Mouse (Mus musculus) cortical plate, adult 2 months (tissue): ENCODE results near the gene Daglb. TPM values are rescaled to one million over a fixed set of nuclear protein-coding genes. Genes with fewer than 3 reads are reported as not detected.
A peak's percentile ranks its signal among the peaks of the same experiment; 100 is the strongest.

Experiments
- H3K27ac ChIP-seq: fragments of 200-500 bp; 2 replicates; pipeline ENCODE4 v1.5.1; 2012; ENCODE audit warnings: low read length, control low read depth, inconsistent platforms; ENCODE audit not compliant: insufficient read depth
- H3K4me1 ChIP-seq: fragments of 200-500 bp; 2 replicates; pipeline ENCODE4 v1.6.1; 2011; ENCODE audit warnings: low read length; ENCODE audit not compliant: control insufficient read depth, insufficient read depth
- H3K4me3 ChIP-seq: fragments of 200-500 bp; 2 replicates; pipeline ENCODE4 v1.5.1; 2011; ENCODE audit warnings: mild to moderate bottlenecking, low read length, control low read depth; ENCODE audit not compliant: insufficient read depth
- CTCF ChIP-seq: fragments of 200-500 bp; IDR thresholded peaks from 2 replicates; pipeline ENCODE4 v1.5.1; 2011; ENCODE audit warnings: mild to moderate bottlenecking, control low read depth, low read length; ENCODE audit not compliant: insufficient read depth; ENCODE audit errors: extremely low read depth
- POLR2A ChIP-seq: fragments of 200-500 bp; IDR thresholded peaks from 2 replicates; pipeline ENCODE4 v1.6.1; 2011; ENCODE audit warnings: mild to moderate bottlenecking, low read length, control low read depth; ENCODE audit not compliant: insufficient read depth; ENCODE audit errors: extremely low read depth
- polyA plus RNA-seq: library from polyadenylated mRNA; depleted of rRNA; stranded (reverse); fragments of >200 nt; gene quantifications from 2 replicates; pipeline ENCODE4 v1.2.3, GENCODE M21; 2012

Gene Daglb
- polyA plus RNA-seq, 1 experiment = 30.4 TPM

DNA sequence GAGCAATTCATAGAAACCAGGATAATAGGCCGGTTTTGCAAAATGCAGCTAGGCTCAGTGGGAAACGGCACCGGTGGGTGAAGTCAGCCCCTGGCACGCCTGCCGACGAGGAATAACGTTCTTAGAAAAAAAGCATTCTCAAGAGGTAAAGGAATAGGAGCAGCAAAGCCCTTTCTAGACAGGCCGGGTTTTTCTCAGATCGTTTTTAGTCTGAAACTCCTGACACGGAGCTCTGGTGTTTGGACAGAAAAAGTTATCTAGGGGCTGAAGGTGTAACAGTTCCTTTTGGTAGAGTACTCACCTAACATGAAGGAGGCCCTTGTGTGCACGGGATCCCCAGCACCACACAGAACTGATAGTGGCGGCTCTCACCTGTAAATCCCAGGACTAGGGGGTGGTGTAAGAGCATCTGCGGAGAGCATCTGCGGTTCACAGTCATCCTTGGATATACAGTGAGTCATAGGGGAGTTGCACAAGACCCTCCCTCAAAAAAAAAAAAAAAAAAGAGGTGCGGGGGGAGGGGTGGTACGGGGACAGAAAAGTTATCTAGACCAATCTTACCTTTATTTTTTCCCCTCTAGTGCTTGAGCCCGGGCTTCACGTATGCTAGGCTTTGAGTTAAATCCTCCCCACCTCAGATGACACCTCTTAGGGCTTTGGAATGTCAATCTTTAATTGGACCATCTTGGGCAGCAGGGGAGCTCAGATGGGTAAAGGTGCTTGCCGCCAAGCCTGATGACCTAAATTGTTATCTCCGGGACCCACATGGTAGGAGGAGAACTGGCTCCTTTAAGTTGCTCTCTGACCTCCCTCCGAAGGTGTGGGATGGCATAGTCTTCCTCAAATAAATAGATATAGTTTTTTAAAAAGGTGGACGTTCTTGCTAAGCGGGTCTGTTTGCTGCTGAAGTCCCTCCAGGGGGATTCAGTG, 1.0 kb downstream of the Daglb start:
- Histone ChIP-seq H3K27ac (no peak overlapping the region), H3K4me3 (peak overlapping the region; percentile 63)

DNA sequence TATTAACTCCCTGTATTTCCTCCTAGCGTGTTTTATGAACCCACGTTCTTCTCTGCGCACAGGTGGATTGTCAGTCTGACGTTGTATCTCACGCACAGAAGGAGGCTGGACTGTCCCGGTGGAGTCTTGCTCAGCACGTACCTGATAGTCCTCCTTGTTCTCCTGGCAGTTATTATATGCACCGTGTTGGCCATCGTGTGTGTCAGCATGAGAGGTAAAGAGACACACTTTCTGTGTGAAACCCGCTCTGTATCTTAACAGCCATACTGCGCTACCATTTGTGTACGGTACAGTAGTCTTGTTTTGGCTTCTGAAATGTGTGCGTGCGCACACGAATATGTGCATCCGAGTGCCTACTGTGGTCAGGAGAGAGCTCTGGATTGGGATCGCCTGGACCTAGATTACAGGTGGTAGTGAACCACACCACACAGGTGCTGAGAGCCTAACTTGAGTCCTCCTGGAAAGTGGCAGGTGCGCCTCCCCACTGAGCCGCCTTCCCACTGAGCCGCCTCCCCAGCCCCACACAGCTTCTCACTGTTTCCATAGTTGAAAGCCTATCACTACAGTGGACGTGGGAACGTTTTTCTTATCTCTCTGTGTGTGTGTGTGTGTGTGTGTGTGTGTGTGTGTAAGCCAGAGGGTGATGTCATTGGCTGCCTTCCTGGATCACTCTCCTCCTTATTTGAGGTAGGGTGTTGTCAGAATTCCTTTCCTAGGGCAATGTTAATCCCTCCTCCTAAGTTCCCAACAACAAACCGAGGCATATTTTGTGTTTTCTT, 2.7 kb downstream of the Daglb start:
- no peak overlapping the region for H3K4me3 ChIP-seq
- H3K27ac ChIP-seq = no peak overlapping the region
- no peak for TF ChIP-seq POLR2A
- no peak for TF ChIP-seq CTCF
- peaks cover 5% of the 10 kb centered on the region for H3K4me1 ChIP-seq

More for the DNA sequence above, 1.0 kb downstream of the Daglb start:
- H3K4me1 ChIP-seq = peaks cover 2% of the 10 kb centered on the region; the same call in 1 of the 2 replicates
- TF ChIP-seq POLR2A (no peak), CTCF (no peak)

- TF ChIP-seq POLR2A (no peak), CTCF (no peak)
- H3K27ac ChIP-seq = no peak overlapping the region
Observed at GRCm38 (mm10) chr5:143467931-143468330, 3.5 kb downstream of the Daglb start.

GRCm38 (mm10) chr5:143469628-143470027, 5.2 kb downstream of the Daglb start:
- Histone ChIP-seq H3K4me3 (no peak overlapping the region), H3K27ac (no peak overlapping the region), H3K4me1 (peaks cover 8% of the 10 kb centered on the region)
- TF ChIP-seq CTCF = no peak

More at GRCm38 (mm10) chr5:143467931-143468330, 3.5 kb downstream of the Daglb start:
- H3K4me1 ChIP-seq = peaks cover 5% of the 10 kb centered on the region
- no peak overlapping the region for H3K4me3 ChIP-seq

DNA sequence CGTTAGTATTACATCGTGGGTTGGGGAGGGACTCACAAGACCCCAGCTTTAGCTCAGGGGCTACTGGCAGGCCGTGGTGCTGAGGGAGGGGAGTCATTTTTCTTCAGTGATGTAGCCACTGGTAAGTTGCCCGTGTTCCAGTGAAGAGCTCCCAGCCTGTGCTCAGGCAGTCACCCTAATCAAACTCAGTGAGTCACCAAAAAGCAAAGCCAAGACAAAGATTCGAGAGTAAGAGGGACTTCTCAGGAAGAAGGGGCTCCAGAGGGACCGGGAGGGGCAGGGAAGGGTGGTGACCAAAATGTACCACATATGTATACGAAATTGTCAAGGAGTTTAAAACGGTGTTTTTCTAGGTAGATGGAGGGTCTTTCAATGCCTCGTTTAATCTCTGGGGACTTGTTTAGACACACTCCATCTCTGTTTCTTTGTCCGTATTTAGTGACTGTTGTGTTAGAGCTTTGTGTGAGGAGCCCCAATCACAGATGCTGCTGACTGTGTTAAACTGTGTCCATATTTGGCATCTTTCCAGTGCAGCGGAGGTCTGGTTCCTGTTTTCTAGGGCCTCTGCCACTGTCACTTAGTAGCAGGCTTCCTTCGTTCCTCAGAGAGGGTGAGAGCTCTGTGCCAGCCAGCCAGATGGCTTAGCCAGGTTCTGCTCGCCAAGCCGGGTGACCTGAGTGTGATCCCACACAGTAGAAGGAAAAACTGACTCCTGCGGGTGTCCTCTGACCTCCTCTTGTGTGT, 6.2 kb downstream of the Daglb start:
- peaks cover 10% of the 10 kb centered on the region for H3K4me1 ChIP-seq
- H3K4me3 ChIP-seq = no peak overlapping the region
- TF ChIP-seq CTCF = no peak
- TF ChIP-seq POLR2A = no peak
- H3K27ac ChIP-seq = peak overlapping the region; percentile 80

DNA sequence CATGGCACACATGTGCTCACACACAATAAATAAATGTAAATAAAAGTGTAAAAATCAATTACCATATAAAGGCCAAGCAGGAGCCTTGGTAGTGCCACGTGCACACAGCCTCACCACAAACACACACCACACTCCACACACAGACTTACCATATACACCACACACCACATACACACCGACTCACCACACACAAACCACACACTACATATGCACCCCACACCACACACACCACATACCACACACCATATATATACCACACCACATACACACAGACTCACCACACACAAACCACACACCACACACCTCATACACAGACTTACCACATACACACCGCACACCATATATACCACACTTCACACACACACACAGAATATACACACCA, 6.8 kb downstream of the Daglb start:
- TF ChIP-seq POLR2A (no peak), CTCF (no peak)
- Histone ChIP-seq H3K27ac (peak overlapping the region; percentile 80), H3K4me3 (no peak overlapping the region), H3K4me1 (peaks cover 8% of the 10 kb centered on the region)

- H3K4me3 ChIP-seq = no peak overlapping the region
- no peak for TF ChIP-seq POLR2A
- no peak for TF ChIP-seq CTCF
- peak overlapping the region; percentile 83 for H3K27ac ChIP-seq
- H3K4me1 ChIP-seq = peaks cover 8% of the 10 kb centered on the region
Observed at GRCm38 (mm10) chr5:143471953-143472618, 7.7 kb downstream of the Daglb start.

GRCm38 (mm10) chr5:143475153-143475844, 10.9 kb downstream of the Daglb start:
- TF ChIP-seq POLR2A (no peak), CTCF (no peak)
- no peak overlapping the region for H3K4me3 ChIP-seq
- H3K27ac ChIP-seq = peak overlapping the region; percentile 66
- peaks cover 8% of the 10 kb centered on the region for H3K4me1 ChIP-seq

DNA sequence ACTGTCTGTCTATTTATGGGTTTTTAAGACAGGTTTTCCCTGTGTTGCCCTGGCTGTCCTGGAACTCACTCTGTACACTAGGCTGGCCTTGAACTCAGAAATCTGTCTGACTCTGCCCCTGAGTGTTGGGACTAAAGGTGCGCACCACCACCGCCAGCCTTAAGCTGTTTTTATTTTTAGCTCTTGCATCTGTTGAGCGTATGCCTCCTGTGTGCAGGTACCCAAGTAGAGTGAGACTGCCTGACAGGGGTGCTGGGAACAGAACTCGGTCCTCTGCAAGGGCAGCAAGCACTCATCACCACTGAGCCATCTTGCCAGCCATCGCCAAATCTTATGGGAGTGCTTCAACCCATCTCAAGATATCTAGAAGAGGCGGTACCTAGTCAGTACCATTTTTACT, 11.6 kb downstream of the Daglb start:
- Histone ChIP-seq H3K4me1 (peaks cover 8% of the 10 kb centered on the region), H3K27ac (no peak overlapping the region), H3K4me3 (no peak overlapping the region)
- TF ChIP-seq POLR2A (no peak), CTCF (no peak)
